Mouse (Mus musculus): ENCODE measurements around the gene Pkig.

GRCm38 (mm10) chr2:163711368-163711868 lies 53.2 kb downstream of the Pkig start:
- TF ChIP-seq EP300 (optimal IDR thresholded peaks at IDR 0.05) = no peak
- no peak for TF ChIP-seq CTCF (IDR thresholded peaks at IDR 0.05; ENCODE audit: low read depth)
